Mouse (Mus musculus) inflammation-experienced regulatory T-cells, adult 6 months (primary cell): ENCODE data around the gene Zc3h18. TPM values are rescaled to one million over a fixed set of nuclear protein-coding genes. Genes with fewer than 3 reads are reported as not detected.

Experiments used
- polyA plus RNA-seq, 3 experiments: library from polyadenylated mRNA; unstranded; fragments of 100-300 nt; shearing (Covaris generic); gene quantifications; one replicate each; pipeline ENCODE4 v1.2.1; 2017

Zc3h18 gene
- polyA plus RNA-seq, 3 experiments from 2014 or later: 12.0 to 16.0 (median 13.0) TPM

Other genes starting within 250 kb of the Zc3h18 start
- gene Zfpm1, start 94.5 kb upstream of the Zc3h18 start, polyA plus RNA-seq: 1 to 10 TPM in 2 of 3 experiments, under 1 TPM in 1; 0.65 to 2.6 (median 1.3) TPM
- gene Trhr2, start 15.9 kb upstream of the Zc3h18 start, polyA plus RNA-seq: not detected
- under 1 TPM in 1 of 3 experiments, not detected in 2; 0.64 TPM for gene Il17c, start 45.4 kb downstream of the Zc3h18 start, polyA plus RNA-seq
- 100 to 1,000 TPM; 664 to 875 (median 733) TPM for gene Cyba, start 56.3 kb downstream of the Zc3h18 start, polyA plus RNA-seq
- gene Mvd, start 66.8 kb downstream of the Zc3h18 start, polyA plus RNA-seq: 10 to 100 TPM in 2 of 3 experiments, 1 to 10 TPM in 1; 6.6 to 15.3 (median 12.7) TPM
- 10 to 100 TPM in 1 of 3 experiments, 1 to 10 TPM in 2; 2.6 to 13.9 (median 3.9) TPM for gene Snai3, start 84.1 kb downstream of the Zc3h18 start, polyA plus RNA-seq
- 10 to 100 TPM; 30.5 to 56.1 (median 31.2) TPM for gene Rnf166, start 99.5 kb downstream of the Zc3h18 start, polyA plus RNA-seq
- gene Ctu2, start 99.5 kb downstream of the Zc3h18 start, polyA plus RNA-seq: 10 to 100 TPM in 1 of 3 experiments, 1 to 10 TPM in 2; 8.1 to 12.5 (median 9.3) TPM
- 10 to 100 TPM; 12.9 to 16.2 (median 14.5) TPM for gene Piezo1, start 174.7 kb downstream of the Zc3h18 start, polyA plus RNA-seq
- 10 to 100 TPM; 11.5 to 19.8 (median 11.7) TPM for gene Cdt1, start 191.4 kb downstream of the Zc3h18 start, polyA plus RNA-seq
- gene Aprt, start 200.3 kb downstream of the Zc3h18 start, polyA plus RNA-seq: 100 to 1,000 TPM; 168 to 215 (median 192) TPM
- 10 to 100 TPM in 2 of 3 experiments, 1 to 10 TPM in 1; 8.3 to 11.6 (median 10.6) TPM for gene Galns, start 234.9 kb downstream of the Zc3h18 start, polyA plus RNA-seq
- 10 to 100 TPM; 57.7 to 82.5 (median 80.6) TPM for gene Trappc2l, start 235.0 kb downstream of the Zc3h18 start, polyA plus RNA-seq
- not detected for gene Pabpn1l, start 246.1 kb downstream of the Zc3h18 start, polyA plus RNA-seq